Mouse (Mus musculus): ENCODE measurements around the gene Kcnt2.

Kcnt2 gene

GRCm38 (mm10) chr1:140245876-140246597, at the start of gene Kcnt2:
Gene Kcnt2 (plus strand): TSS chr1:140246158.
- peak; percentile 1 for DNase-seq (ENCODE audit: inconsistent ontology term)

DNA sequence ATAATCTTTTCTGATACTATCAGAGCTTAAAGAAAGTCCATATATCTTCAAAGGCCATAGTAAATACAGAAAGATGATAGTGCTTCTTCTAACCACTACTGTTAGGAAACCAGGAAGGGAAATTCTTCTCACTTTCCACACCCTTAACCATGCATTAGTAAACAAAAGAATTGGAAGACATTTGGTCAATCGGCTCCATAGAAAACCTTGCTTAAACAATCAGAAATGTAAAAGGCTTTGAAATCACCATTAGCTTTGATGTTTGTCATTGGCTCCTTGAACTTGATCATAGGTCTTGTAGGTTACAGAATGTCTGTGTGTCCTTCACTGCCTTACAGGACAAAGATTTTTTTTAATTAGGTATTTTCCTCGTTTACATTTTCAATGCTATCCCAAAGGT, 40.6 kb upstream of the Kcnt2 start:
- no peak for DNase-seq (ENCODE audit: inconsistent ontology term)

- no peak for DNase-seq (ENCODE audit: inconsistent ontology term)
Observed at GRCm38 (mm10) chr1:140225221-140225620, 20.7 kb upstream of the Kcnt2 start.

DNA sequence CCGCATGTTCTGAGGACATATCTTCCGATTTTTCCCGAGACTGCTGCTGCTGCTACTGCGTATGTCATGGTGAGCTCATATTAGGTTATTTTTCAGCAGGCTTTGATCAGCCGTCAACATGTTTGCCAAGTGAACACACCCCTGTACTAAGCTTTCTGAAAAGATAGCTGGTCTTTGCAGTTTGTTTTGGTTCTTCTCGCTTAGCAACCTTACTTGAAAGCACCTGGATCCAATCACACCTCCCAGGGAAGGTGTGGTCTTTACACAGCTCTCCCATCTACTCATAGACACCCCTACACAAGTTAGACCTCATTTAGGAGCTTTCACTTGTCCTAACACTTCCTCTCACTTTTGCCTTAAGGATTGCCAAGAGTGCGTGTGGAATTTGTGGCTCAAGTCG, 19.3 kb upstream of the Kcnt2 start:
- no peak for DNase-seq (ENCODE audit: inconsistent ontology term)

DNA sequence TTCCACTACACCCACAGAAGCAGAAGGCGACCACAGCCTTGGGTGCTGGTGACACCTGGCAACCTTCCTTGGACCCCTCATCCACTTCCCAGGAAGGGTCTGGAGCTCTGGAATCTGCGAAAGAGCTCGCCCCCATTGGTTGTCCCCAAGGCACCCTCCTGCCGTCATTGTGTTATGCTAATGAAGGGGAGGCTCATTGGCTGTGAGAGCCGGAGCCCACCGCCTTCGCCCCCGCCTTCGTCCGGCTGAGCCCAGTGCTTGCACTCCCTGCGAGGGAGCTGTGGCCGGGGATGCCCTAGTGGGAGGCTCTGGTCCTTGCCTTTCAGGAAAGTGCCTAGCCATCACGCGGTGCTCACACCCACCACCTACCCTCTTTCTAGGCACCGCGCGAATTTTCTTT, 493 bp upstream of the Kcnt2 start:
- peak; percentile 72 for DNase-seq (ENCODE audit: inconsistent ontology term)

DNA sequence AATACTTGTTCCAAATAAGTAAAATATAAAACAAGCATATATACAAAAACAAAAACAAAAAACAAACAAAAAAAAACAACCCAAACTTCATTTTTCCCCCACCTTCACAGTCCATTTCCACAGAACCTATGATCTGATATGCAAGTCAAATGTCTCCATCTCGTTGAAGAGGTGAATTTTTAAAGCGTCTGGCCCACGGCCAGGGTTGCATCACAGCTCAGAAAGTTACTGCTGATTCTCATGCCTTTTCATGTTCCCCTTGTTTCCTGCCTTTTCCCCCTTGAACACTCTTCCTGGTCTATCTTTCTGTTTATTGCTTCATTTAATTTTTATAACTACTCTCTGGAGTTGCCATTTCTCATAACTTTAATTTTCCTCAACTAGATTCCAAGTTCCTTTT, 18.7 kb downstream of the Kcnt2 start:
- DNase-seq (ENCODE audit: inconsistent ontology term): no peak

DNA sequence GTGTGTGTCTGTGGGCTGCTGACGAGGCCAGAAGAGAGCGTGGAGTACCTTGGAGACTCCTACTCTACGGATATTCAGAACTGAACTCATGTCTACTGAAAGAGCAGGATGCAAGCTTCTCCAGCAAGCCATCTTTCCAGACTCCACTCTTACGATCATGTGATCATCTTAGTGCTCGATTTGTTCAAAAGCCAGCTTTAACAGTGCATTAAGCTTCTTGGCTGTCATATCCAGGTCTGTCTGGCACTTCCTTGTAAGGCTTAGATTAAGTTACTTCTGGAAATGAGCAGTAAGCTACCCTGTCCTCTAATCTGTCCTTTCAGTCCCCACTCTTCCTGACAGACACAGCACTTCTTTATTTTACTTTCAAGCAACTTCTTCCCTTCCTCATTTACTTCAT, 20.1 kb downstream of the Kcnt2 start:
- DNase-seq (ENCODE audit: inconsistent ontology term): no peak

DNA sequence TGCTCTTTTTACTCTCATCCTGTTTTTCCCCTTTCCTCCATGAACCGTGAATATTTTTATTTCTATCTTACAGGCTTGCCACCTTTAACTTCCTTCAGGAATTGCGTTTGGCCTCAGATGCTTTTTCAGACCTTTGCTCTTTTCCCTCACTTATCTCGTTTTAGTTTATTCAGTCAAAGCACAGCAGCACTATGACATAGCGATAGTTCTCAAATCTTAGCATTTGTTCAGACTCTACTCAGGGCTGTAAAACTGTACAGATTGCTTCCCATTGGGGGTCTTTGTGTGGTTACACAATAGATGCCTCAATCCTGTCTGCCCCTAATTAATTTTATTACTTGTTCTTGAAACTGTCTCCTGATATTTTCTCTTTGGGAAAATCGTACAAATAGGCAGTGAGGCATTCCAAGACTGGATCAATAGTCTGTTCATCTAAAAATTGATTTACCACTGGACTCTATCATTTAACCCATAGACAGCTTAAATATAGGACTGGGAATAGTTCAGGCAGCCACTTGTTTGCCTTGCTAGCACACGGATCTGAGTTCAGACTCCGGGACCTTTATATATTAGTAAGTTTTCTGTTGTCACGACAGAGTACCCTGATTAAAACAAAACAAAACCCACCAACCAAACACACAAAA, 20.8 kb downstream of the Kcnt2 start:
- no peak for DNase-seq (ENCODE audit: inconsistent ontology term)

GRCm38 (mm10) chr1:140267288-140267687, 21.3 kb downstream of the Kcnt2 start:
- DNase-seq (ENCODE audit: inconsistent ontology term): no peak

DNA sequence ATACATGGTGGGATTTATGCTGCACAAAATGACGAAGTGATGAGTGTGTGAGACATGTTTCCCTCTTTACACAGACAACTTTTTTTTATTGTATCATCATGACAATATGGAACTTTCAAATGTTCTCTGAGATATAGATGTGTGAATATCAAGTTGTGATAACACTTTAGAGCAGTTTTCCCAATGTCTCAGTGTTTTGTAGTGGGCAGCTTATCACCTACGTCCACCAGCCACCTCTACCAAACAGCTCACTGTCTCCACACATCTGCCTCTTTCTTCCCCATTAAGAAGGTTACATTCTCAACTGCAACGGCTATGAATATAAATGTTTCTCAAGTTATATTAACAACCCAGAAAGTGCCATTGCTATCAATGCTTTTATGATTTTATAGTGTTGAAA, 27.7 kb downstream of the Kcnt2 start:
- no peak for DNase-seq (ENCODE audit: inconsistent ontology term)

GRCm38 (mm10) chr1:140275813-140276212, 29.9 kb downstream of the Kcnt2 start:
- DNase-seq (ENCODE audit: inconsistent ontology term): no peak

DNA sequence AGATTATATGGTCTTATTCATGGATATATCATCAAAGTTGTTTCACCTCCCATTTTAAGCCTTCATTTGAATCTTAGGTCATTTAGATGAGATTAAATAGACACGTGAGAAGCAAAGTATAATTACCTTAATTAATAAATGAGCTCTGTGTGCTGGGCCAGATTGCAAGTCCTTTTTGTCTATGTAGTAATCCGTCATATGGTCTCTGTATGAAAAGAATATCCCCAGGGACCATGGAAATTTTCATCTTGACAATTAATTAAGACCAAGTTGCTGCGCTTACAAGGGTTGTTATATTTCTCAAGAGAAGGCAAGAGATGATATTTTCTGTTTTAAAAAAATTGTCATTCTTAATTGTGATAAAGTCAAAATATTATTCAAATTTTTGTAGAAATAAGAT, 47.2 kb downstream of the Kcnt2 start:
- no peak for DNase-seq (ENCODE audit: inconsistent ontology term)

- no peak for DNase-seq (ENCODE audit: inconsistent ontology term)
Observed at GRCm38 (mm10) chr1:140295482-140295881, 49.5 kb downstream of the Kcnt2 start.

GRCm38 (mm10) chr1:140304244-140304643, 58.3 kb downstream of the Kcnt2 start:
- DNase-seq (ENCODE audit: inconsistent ontology term): no peak

GRCm38 (mm10) chr1:140305344-140305743, 59.4 kb downstream of the Kcnt2 start:
- DNase-seq (ENCODE audit: inconsistent ontology term): no peak

- peak; percentile 2 for DNase-seq (ENCODE audit: inconsistent ontology term)
Observed at GRCm38 (mm10) chr1:140306339-140306738, 60.4 kb downstream of the Kcnt2 start.

DNA sequence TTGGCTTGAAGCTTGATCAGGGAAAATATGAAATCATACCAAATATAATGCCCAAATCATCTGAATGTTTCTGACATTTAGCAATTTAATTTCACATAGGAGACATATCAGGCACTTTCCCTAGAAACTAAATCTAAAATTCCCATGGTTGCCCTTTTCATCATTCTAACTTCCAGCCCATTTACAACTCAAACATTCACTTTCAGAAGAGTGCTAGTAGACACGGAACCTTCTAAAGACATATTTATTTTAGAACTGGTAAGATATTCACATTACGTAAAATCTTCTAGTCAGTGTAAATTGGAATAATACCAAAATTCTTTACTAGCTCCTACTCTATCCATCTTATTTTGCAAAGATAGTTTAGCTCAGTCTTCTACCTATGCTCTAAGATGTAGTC, 64.8 kb downstream of the Kcnt2 start:
- no peak for DNase-seq (ENCODE audit: inconsistent ontology term)

- DNase-seq (ENCODE audit: inconsistent ontology term): no peak
Observed at GRCm38 (mm10) chr1:140325088-140325487, 79.1 kb downstream of the Kcnt2 start.

GRCm38 (mm10) chr1:140326709-140327108, 80.8 kb downstream of the Kcnt2 start:
- DNase-seq (ENCODE audit: inconsistent ontology term): no peak

GRCm38 (mm10) chr1:140333702-140334101, 87.7 kb downstream of the Kcnt2 start:
- DNase-seq (ENCODE audit: inconsistent ontology term): no peak

- no peak for DNase-seq (ENCODE audit: inconsistent ontology term)
Observed at GRCm38 (mm10) chr1:140338417-140338816, 92.5 kb downstream of the Kcnt2 start.

GRCm38 (mm10) chr1:140339368-140339767, 93.4 kb downstream of the Kcnt2 start:
- no peak for DNase-seq (ENCODE audit: inconsistent ontology term)

- DNase-seq (ENCODE audit: inconsistent ontology term): no peak
Observed at GRCm38 (mm10) chr1:140364787-140365186, 118.8 kb downstream of the Kcnt2 start.

- no peak for DNase-seq (ENCODE audit: inconsistent ontology term)
Observed at GRCm38 (mm10) chr1:140373532-140373931, 127.6 kb downstream of the Kcnt2 start.

Data from Muller cell, postnatal 12 days (primary cell).